Mouse (Mus musculus) left cerebral cortex, postnatal 10 days (tissue): ENCODE data around the gene Slc25a25. TPM values are rescaled to one million over a fixed set of nuclear protein-coding genes. Genes with fewer than 3 reads are reported as not detected.
"Not testable (repeated sequence)": the region's sequence is repeated elsewhere in the genome, so short reads cannot be mapped to it uniquely, and the experiment has no call there.

Experiments
- DNase-seq, 2 experiments: peaks; one replicate each; pipeline ENCODE4 v3.0.0; 2021 to 2022; ENCODE audit warnings: low spot score in 2 of 2, mixed read lengths in 1 of 2; ENCODE audit errors: extremely low spot score in 1 of 2
- intact Hi-C: fragments of 180-260 bp; cut with DNase I; formaldehyde crosslinking; loops from one replicate; pipeline ENCODE4 v1.15.1; 2025
- total RNA-seq, 2 experiments: library from RNA; stranded (reverse); gene quantifications; 2 replicates each; pipeline ENCODE4 v1.2.3; 2021

Slc25a25 gene
- 10 to 100 TPM; 48.9 to 51.3 TPM for total RNA-seq

DNA sequence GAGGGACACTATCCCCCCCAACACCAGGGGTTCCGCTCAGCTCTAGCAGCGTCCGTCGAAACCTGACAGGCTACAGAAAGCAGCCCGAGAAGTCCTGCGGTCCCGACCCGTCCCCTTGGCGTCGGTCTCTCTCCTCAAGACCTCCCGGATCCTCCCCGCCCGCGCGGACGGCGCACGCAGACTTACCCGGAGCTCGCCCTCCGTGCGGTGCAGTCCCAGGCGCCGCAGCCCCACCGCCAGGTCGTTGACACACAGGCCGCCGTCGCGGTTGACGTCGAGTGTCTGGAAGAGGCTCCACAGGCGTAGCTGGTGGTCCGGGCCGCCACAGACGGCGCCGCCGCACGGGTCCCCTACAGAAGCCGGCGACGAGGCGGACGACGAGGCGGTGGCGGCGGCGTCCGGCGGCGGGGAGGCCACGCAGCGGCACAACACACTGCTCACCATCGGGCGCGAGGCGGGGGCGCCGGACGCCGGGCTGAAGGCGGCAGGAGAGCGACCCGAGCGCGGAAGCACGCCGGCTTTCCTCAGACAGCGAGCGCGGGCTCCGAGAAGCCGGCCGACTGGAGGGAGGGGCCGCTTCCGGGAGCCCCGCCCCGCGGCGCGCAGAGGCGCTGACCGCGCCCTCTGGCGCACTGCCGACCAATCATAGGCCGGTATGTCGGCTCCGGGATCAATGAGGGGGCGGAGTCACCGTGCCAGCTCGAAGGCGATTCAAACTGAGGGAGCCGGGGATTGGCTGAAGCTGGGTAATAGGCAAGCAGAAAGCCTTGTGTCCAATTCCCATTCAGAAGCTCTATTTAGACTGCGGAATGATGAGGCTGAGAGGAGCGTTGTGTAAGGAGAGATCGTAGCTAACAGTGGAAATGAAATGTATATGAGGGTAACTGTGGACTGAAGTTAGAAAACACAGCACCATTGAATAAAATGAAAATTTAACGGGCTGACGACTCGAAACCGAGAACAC, at the start of gene Slc25a25:
Gene Slc25a25 (minus strand): TSS at position 565 of the 964 bp plus-strand sequence.
- intact Hi-C loops, result no loop called here

DNA sequence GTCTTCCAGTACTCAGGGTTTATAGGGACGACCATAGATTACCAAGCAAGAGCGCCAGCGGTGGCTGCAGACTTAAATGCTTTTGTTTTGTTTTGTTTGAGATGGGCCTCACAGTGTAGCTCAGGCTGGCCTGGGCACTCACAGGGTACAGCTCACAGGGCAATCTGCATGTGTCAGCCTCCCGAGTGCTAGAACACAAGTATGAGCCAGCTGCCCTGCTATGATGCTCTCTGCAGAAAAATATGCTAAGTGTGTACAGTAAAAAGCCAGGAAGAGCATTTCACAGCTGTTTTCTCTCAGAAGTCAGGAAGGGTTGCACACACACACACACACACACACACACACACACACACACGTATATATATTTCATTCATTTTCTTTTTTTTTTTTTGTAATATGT, 49.2 kb upstream of the Slc25a25 start:
- DNase-seq, result no peak
- intact Hi-C loops, result no loop called here

More for the DNA sequence above, at the start of gene Slc25a25:
- peak; percentile 97 to 99 for DNase-seq

DNA sequence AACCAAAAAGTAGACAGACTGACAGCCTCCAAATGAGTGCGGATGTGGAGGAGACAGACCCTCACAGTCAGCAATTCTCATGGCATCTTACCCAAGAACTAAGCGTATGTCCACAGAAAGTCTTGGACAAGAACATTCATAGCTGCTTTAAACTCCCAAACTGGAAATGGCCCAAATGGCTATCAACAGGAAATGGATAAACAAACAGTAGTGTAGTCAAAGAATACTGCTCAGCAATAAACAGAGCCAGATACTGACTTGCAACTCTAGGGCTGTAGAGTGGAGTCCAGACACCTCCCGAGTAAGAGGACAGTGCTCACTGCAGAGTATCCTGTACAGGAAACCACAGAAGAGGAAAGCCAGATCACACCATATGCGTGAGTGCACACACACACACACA, 48.1 kb upstream of the Slc25a25 start:
- intact Hi-C loops, result no loop called here
- no peak for DNase-seq

DNA sequence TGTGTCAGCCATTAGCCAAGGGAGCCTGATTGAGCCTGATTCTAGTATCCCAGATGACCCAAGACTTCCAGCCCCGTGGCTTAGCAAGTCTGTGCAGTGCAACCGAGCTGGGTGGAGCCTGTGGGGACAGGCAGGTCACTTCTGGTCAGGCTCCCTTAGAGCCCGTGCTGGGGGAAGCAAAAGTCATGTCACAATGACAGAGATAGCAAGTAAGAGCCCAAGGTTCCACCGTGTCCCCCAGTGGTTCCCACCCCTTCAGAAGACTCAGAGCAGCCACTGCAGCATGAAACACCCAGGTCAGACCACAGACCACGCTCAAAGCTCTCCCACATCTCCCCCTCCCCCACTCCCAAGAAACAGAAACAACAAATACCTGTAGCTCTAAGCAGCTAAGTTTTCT, 44.9 kb upstream of the Slc25a25 start:
- intact Hi-C loops, result no loop called here
- no peak for DNase-seq

DNA sequence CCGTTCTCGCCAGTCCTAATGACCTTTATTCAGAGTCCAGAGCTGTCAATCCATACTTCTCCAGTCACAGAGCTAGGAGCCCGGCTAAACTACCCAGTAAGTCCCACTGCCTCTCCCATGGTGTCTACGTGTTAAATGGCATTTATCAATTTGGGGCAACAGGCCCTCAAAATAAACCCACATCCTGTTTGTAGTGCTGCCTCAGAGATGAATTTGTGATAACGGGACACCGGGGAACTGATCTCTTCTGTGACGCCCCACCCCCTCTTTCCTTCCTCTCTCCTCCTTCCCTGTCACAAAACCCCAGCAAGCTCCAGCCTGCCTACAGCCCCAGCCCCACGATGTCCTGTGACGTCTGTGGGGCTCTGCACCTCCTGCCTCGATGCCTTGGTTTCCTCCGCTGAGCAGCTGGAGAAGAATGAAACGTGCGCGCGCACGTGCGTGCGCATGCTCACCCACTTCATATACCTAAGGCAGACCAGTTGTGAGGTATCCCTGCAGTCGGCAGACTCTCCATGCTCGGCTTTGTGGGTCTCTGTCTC, 44.0 kb upstream of the Slc25a25 start:
- intact Hi-C loops, result no loop called here

DNA sequence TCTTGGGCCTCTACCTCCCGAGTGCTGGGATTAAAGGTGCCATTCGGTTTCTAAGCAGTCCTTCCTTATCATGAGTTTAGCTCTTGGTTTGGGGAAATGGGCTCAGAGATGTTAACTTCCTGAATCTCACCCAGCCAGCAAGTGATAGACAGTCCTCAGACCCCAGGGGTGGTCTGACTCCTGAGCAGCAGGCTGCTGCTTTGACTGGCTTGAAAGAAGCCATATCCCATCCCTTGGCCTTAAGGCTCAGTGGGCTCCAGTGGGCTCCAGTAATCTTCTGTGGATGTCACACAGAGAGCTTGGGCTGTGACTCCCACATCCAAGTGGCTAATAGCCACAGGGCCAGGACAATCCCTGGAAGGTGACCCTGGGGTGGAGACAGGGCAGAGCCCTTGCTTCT, 43.3 kb upstream of the Slc25a25 start:
- intact Hi-C loops, result no loop called here
- no peak for DNase-seq

More for the DNA sequence above, 44.0 kb upstream of the Slc25a25 start:
- no peak for DNase-seq

DNA sequence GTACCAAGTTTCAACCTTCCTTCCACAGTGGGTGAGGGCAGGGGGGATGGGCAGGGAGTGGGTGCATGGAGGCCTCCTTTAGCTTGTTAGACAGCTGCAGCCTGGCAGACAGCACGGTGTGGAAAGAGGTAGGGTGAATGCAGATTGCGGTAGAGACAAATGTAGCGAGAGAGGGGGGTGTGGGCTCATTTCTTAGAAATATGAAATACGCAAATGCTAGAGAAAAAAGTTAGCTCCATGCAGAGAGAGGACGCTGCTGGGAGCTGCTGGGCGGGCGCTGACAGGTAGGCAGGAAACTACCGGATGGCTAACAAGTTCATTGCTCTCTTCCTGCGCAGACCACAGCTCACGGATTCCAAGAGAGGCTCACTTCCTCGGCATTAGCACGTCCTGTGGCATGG, 42.1 kb upstream of the Slc25a25 start:
- no peak for DNase-seq
- intact Hi-C loops, result no loop called here

DNA sequence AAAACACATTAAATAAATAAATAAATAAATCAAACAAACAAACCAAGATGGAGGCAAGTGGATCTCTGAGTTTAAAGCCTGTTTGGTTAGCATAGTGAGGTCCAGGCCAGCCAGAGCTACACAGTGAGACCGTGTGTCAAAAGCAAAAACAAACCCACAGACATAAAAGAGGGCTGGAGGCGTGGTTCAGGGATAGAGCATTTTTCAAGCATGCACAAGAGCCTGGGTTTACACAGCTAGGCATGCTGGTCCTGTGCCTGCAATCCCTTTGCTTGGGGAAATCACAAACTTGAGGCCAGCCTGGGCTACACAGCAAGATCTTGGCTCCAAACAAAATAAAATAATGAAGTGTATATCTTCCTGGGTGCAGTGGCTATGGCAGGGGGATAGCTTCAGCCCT, 41.4 kb upstream of the Slc25a25 start:
- intact Hi-C loops, result no loop called here
- DNase-seq, result no peak

DNA sequence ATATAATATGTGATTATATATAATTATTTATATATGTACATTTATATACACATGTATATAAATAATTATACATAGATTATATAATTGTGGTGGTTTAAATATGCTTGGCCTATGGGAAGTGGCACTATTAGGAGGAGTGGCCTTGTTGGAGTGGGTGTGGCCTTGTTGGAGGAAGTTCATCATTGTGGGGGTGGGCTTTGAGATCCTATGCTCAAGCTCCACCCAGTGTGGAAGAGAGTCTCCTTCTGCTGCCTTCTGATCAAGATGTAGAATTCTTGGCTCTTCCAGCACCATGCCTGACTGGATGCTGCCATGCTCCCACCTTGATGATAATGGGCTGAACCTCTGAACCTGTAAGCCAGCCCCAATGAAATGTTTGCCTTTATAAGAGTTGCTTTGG, 39.5 kb upstream of the Slc25a25 start:
- DNase-seq, intact Hi-C loops: not testable (repeated sequence)

DNA sequence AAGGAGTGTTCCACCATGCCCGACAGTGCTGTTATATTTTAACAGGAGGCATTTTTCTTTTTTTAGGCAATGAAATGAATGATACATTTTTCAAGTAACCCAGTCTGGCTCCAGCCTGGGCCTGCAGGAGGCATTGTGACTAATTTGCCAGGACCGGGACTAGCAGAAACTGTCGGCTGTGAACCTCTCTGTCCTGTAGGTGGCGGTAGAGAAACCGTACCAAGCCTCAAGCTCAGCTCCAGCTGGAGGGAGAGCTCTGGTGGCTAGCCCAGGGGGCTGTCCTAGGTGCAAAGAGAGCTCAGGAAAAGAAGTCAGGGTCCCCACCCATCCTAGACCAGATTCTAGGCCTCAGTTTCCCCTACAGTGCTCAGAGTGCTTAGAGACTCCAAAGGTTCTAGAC, 37.4 kb upstream of the Slc25a25 start:
- peak; percentile 80 to 87 for DNase-seq
- intact Hi-C loops, result loop anchor here (1.0 to 5.0 kb wide), 2 partner anchors 49 to 78 kb away; partner anchors contain the start of gene Fam102a

DNA sequence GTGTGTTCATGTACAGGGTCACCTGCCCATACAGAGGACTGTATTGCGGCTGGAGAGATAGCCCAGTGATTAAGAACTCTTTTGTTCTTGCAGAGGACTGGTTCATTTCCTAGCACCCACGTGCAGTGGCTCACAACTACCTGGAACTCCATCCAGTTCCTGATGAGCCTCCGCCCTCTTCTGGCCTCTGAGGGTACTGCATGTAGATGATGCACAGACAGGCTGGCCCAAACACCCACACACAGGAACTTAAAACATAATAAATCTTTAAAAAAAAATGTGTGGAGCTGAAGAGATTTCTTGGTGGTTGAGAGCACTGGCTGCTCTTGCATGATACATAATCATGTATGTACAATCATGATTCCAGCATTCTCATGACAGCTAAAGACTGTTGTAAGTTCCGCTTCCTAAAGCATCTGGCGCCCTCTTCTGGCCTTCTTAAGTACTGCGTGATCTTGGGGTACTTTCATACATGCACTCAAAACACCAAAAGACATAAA, 35.9 kb upstream of the Slc25a25 start:
- peak; percentile 89 to 92 for DNase-seq
- intact Hi-C loops, result loop anchor here (2.0 to 5.0 kb wide), 2 partner anchors 50 to 82 kb away; partner anchors contain the start of gene Fam102a

DNA sequence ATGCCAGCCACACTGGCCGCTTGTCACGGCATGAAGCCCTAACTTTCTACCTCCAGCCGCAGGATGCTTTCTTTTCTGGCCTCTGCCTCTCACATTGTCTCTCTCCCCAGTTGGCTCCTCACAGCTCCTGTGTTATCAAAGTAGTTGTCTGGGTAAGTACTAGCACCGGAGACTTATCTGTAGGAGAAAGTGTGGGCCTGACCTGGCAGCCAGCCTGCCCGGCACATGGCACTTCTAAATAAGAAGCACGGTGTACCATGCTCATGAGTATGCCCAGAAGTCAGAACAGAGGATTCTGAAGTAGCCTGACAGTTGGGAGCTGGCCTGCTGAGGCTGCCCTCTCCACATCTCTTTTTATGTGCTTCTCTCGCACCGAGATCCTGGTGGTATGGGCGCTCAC, 34.9 kb upstream of the Slc25a25 start:
- no peak for DNase-seq
- intact Hi-C loops, result loop anchor here (2.0 to 5.0 kb wide), 2 partner anchors 51 to 81 kb away; partner anchors contain the start of gene Fam102a

DNA sequence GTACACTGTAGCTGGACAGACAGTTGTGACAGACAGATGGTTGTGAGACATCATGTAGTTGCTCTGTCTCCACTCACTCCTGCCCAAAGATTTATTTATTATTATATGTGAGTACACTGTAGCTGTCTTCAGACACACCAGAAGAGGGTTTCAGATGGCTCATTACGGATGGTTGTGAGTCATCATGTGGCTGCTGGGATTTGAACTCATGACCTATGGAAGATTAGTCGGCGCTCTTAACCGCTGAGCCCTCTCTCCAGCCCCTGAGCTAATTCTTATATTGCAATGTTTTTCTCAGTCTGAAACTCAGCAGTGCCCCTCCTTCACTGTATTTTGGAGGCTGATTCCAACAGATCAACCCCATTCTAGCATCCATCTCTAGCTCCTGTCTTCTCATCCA, 34.5 kb upstream of the Slc25a25 start:
- DNase-seq, result no peak
- intact Hi-C loops, result loop anchor here (2.0 to 5.0 kb wide), 2 partner anchors 52 to 81 kb away; partner anchors contain the start of gene Fam102a

DNA sequence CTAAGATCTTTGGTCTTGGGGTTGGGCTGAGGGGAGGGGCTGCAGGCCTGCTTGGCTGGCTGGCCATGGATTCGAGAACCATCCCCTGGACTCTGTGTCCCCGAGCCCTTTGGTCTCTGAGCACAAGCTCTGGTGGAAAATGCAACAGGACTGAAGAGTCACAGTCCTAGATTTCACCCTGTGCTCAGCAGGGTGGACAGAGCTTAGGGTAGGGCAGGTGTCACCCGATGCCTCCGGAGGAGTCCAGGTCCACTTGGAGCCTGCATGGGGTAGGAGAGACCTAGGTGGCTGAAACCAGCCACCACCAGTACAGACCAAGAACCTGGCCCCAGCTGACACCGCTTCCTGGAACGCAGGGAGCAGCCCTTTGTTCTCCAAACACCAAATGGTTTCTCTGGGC, 33.7 kb upstream of the Slc25a25 start:
- intact Hi-C loops, result loop anchor here (5.0 kb wide), 1 partner anchor 52 kb away; the partner anchor contains the start of gene Fam102a
- DNase-seq, result no peak

DNA sequence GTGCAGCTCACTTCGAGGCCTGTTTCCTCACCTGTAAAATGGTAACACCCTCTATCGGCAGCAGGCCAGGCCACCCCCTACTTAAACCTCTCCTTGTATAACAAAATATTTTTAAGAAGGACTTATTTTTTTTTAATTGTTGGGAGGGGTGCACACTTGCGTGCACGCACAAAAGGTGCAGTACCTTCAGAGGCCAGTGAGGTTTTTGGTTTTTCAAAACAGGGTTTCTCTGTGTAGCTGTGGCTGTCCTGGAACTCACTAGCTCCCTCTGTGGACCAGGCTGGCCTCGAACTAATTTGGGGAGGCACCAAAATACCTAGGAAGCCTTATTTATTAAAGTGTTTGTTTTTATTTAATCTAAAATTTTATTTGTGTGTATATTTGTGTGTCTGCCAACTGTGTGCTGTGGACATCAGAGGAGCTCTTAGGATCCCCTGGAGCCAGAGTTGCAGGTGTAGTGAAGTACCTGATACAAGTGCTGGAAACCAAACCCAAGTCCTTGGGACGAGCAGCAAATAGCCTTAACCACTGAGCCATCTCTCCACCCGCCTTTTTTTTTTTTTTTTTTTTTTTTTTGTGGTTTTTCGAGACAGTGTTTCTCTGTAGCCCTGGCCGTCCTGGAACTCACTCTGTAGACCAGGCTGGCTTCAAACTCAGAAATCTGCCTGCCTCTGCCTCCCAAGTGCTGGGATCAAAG, 32.1 kb upstream of the Slc25a25 start:
- no peak for DNase-seq
- intact Hi-C loops, result no loop called here

DNA sequence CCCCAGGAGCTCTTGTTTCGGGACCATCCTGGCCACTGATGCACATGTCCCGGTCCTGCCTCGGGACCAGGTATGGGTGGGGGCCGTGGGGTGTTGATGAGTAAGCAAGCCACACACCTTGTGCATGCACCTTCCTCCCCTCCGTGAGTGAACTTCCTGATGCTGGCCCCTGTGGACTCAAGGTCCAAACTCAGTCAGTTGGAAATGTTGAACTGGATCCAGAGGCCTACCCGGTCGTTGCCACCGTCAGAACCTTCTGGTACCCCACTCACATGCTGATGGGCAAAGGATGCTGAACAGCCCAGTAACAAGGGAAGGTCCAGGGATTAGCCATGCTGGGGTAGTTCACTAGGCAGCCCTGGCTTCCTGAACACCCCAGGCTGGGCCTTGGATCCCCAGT, 31.1 kb upstream of the Slc25a25 start:
- intact Hi-C loops, result no loop called here
- DNase-seq, result no peak

DNA sequence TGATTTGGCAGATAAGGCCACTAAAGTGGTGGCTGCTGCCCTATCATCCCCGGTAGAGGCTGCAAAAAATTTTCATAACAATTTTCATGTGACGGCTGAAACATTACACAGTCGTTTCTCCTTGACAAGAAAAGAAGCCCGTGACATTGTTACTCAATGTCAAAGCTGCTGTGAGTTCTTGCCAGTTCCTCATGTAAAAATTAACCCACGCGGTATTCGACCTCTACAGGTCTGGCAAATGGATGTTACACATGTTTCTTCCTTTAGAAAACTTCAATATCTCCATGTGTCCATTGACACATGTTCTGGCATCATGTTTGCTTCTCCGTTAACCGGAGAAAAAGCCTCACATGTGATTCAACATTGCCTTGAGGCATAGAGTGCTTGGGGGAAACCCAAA, 24.1 kb upstream of the Slc25a25 start:
- intact Hi-C loops, result not testable (repeated sequence)

DNA sequence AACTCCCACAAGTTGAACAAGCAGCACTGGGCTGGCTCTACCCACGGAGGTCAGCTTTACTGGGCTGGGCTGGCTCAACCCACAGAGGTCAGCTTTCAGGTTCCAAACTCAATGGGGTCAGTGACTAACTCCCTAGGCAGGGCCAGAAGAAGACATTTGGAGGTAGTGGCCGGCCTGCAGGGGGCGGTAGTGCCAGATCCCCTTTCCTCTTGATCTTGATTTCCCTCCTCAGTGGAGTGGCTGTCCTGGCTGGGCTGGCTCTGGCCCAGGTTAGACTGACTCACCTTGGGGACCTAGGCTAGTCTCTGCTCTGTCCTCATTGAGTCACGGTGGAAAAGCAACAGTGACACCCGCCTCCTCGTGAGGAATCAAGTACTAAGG, 20.4 kb upstream of the Slc25a25 start:
- no peak for DNase-seq
- intact Hi-C loops, result no loop called here

More for the DNA sequence above, 24.1 kb upstream of the Slc25a25 start:
- DNase-seq, result not testable (repeated sequence)

DNA sequence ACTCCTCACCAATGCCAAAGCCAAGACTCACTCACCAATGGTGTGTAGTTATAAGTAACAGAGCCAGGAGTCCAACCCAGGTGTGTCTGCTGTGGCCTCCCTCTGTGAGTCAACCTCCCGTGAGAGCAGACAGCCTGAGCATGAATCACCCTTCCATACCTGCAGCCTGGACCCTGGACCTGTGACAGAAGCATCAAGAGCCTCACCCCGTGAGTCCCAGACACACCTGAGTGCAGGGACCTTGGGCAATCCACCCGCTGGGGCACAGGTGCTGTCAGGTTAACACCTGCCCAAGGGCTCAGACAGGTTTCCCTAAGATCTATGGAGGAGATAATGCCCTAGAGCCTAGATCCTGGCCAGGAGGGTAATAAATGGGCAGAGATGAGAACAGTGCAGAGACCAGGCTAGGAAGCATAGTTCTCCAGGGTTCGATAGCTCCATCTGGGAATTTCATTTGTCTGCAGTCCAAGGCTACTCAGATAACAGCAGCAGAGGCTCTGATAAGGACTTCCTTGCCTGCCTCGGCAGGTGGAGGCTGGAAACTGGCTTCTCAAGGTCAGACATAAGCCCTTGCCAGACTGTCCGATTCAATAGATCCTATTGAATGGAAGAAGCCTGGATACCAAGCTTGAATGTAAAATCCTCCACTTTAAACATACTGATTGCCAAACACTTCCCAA, 19.9 kb upstream of the Slc25a25 start:
- DNase-seq, result no peak
- intact Hi-C loops, result no loop called here
